Mouse (Mus musculus): ENCODE measurements around the gene Mgat4b.

Mgat4b gene

GRCm38 (mm10) chr11:50253393-50253792, 42.7 kb downstream of the Mgat4b start:
- DNase-seq: no peak

DNA sequence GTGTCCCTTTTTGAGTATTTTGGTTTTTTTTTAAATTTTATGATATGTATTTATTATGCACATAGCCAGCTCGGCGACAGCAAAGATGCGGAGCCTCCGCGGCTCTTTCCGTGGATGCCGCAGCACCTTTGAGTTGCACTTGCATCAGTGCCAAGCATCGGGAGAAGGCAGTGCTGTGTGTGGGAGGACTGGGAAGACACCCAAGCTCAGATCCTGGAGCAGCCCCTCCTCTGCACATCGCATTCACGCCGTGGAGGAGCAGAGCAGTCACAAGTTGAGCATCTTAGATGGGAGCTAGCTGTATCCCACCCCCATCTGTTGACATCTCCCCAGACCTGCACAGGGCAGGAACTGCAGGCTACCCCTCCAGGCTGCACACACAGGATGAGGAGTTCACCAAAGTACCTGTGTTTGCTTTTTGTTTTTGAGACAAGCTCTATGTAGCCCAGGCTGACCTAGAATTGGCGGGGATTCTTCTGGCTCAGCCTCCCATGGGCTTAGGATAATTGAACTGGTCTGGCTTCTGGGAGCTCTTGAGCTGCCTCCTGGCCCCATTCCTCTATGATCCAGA, 43.4 kb downstream of the Mgat4b start:
- DNase-seq: no peak

DNA sequence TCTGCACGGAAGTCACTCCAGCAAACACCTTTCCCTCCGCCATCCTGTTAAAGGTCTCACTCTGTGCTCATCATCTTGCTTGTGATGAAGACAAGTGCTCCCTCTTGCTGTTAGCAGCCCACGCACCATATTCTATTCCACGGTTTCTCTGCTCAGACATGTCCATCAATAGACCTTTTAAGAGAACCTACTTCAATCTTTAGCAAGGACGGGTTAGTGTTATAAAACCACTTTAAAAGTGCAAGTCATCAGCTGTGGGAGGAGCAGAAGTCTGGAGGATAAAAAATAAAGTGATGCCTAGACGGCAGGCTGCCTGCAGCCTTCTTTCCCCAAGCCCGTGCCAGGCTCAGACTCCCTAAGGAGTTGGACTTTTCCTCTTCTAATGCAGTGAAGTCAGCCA, 45.9 kb downstream of the Mgat4b start:
- no peak for DNase-seq

GRCm38 (mm10) chr11:50258310-50258709, 47.6 kb downstream of the Mgat4b start:
- no peak for DNase-seq

DNA sequence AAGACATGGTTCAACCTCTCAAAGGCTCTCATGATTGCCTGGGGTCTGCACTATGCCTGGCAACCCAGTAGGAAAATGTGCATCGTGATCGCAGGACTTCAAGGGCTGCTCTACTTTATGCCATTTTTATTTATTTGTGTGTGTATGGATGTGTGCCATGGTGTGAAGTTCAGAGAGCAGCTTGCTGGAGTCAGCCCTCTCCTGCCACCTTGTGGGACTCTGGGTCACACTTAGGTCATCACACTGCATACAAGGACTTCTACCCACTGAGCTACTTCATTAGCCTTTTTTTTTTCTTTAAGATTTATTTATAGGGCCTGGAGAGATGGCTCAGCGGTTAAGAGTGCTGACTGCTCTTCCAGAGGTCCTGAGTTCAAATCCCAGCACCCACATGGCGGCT, 51.3 kb downstream of the Mgat4b start:
- peak; percentile 77 to 82 for DNase-seq

DNA sequence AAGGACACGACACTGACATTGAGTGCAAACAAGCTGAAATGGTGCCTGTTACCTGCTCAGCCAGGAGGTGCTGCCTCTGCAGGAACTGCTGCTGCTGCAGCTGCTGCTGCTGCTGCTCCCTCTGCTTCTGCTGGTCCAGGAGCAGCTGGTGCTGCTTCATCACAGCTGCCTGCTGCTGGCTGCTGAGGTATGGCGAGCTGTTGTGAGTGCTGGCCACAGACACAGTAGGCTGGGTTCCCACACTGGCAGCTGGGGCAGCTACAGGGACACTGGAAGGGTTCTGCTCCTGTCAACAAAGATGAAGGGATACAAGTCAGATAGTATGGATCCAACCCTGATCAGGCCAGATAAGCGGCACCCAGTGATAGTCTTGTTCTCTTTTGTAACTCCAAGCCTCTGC, 52.5 kb downstream of the Mgat4b start:
- DNase-seq: no peak

DNA sequence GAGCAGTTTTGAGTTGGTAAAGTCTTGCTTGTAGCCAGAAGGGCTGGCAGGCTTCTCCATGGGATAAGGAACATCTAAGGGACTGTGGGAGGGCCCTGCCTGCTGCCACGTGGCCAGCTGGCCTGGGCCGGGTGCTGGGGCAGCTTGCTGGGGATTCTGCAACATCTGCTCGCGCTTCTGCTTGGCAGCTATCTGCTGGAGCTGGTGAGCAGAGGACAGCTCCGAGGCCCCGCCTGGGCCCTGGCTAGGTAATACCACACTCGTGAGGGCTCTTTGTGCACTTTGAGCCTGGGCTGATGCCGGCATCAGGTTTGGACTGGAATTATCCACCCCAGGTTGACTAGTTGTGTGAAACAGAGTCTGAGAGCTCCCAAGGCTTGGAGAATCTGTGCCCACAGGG, 55.2 kb downstream of the Mgat4b start:
- DNase-seq: peak; percentile 85 to 94

DNA sequence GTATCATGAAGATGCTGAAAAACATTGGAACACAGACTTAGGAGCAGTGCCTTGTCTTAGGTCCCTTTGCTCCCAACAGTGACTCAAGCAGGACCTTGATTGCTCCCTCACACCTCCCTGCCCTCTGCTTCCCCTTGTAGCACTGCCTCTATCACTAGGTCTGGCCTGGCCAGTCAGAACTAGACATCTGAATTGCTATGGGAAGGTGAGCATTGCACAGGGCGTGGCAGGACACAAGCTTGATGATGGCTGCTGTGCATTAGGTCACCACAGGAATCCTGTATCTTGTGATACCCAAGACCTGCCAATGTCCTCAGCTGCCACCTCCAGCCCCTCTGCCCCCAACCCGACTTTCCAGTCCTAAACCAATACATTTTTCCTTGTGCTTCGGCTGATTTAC, 56.3 kb downstream of the Mgat4b start:
- no peak for DNase-seq

- DNase-seq: peak in 1 of 2 experiments; percentile 64
These were observed 58.5 kb downstream of the Mgat4b start for GRCm38 (mm10) chr11:50269163-50269562.

- no peak for DNase-seq
These were observed 59.2 kb downstream of the Mgat4b start for GRCm38 (mm10) chr11:50269885-50270284.

DNA sequence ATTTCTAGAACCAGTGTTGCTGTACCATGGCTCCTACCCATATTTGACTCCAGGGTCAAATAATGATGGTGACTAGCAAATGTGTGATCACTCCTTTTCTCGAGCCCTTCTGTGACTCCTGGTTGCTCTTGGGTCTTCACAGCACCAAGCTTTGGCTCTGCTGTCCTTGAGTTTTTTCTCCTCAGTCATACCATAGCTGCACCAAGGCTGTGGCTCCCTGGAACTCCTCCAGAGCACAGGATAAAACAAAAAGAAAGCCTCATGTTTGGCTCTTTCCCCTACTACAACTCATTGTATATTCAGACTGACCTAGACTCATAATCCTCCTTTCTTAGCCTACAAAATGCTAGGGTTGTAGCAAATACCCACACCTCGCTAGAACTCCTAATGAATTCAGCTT, 62.1 kb downstream of the Mgat4b start:
- no peak for DNase-seq

DNA sequence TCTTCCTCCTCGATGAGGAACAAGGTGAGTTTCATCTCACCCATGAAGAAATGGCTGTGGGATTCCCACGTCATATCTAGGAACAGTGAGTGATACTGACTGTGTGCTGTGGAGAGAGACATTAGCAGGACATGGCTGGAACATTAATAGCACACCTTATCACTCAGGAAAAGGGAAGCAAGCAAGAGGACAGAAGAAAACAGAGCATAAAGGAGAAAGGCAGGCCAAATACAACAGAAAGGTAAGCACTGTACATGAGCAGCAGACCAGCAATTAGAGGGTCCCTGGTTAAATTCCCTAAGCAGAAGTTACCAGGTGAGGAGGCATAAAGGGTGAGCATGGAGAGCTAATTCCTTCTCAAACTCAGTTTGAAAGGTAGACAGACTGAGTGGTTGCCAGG, 64.4 kb downstream of the Mgat4b start:
- no peak for DNase-seq

- DNase-seq: no peak
These were observed 65.0 kb downstream of the Mgat4b start for GRCm38 (mm10) chr11:50275568-50276151.

DNA sequence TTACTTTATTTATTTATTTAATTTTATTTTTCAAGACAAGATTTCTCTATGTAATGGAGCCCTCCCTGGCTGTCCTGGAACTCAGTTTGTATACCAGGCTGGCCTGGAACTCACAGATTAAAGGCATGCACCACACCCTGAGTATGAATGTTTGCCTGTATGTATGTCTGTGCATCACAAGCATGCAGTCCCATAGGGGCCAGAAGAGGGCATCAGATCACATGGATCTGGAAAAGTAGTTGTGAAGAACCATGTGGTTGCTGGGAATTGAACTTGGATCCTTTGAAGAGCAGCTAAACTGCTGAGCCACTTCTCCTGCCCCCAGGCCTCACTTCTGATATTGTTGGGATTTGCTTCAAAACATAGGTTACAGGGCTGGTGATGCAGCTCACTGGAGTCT, 66.3 kb downstream of the Mgat4b start:
- no peak for DNase-seq

GRCm38 (mm10) chr11:50277706-50278105, 67.0 kb downstream of the Mgat4b start:
- no peak for DNase-seq

DNA sequence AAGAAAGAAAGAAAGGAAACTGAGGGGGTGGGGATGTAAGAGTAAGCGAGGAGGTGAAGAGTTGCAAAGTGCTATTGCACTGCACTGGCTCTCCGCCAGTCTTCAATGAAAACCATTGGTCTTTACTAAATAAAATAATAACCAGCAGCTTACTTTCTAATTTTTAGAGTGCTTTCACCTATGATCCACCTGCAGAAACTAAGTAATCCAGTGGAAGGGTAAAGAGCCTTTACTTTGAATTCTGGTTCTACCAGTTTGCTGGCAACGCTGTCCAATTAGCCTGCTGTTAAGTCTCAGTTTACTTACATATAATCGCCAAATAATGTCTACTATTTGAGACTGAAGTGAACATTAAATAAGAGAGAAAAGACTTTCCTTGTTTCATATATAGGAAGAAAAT, 68.3 kb downstream of the Mgat4b start:
- no peak for DNase-seq

- no peak for DNase-seq
These were observed 69.4 kb downstream of the Mgat4b start for GRCm38 (mm10) chr11:50280053-50280452.

All from kidney, postnatal 36 days (tissue).